Mouse (Mus musculus) testis, postnatal 10 days (tissue): ENCODE measurements around the gene Zc3h10.
"Not testable (repeated sequence)": the region's sequence is repeated elsewhere in the genome, so short reads cannot be mapped to it uniquely, and the experiment has no call there.

Source experiments
- DNase-seq: peaks from one replicate; pipeline ENCODE4 v3.0.0; 2021; ENCODE audit warnings: low spot score

Zc3h10 gene

GRCm38 (mm10) chr10:128524111-128524731, 23.4 kb downstream of the Zc3h10 start:
- no peak for DNase-seq

GRCm38 (mm10) chr10:128522351-128522750, 25.2 kb downstream of the Zc3h10 start:
- DNase-seq = no peak

- DNase-seq = no peak
Measured at GRCm38 (mm10) chr10:128520591-128520990, 27.0 kb downstream of the Zc3h10 start.

GRCm38 (mm10) chr10:128518833-128519232, 28.7 kb downstream of the Zc3h10 start:
- DNase-seq = peak; percentile 63

GRCm38 (mm10) chr10:128516677-128517076, 30.9 kb downstream of the Zc3h10 start:
- no peak for DNase-seq

GRCm38 (mm10) chr10:128516029-128516428, 31.5 kb downstream of the Zc3h10 start:
- no peak for DNase-seq

- DNase-seq = no peak
Measured at GRCm38 (mm10) chr10:128515044-128515443, 32.5 kb downstream of the Zc3h10 start.

GRCm38 (mm10) chr10:128511761-128512160, 35.8 kb downstream of the Zc3h10 start:
- no peak for DNase-seq

GRCm38 (mm10) chr10:128511189-128511588, 36.4 kb downstream of the Zc3h10 start:
- DNase-seq = no peak

- DNase-seq = no peak
Measured at GRCm38 (mm10) chr10:128510301-128510700, 37.3 kb downstream of the Zc3h10 start.

GRCm38 (mm10) chr10:128509831-128510230, 37.7 kb downstream of the Zc3h10 start:
- no peak for DNase-seq

GRCm38 (mm10) chr10:128509203-128509602, 38.4 kb downstream of the Zc3h10 start:
- no peak for DNase-seq

GRCm38 (mm10) chr10:128508260-128508659, 39.3 kb downstream of the Zc3h10 start:
- DNase-seq = no peak

GRCm38 (mm10) chr10:128505974-128506373, 41.6 kb downstream of the Zc3h10 start:
- DNase-seq = no peak

- not testable (repeated sequence) for DNase-seq
Measured at GRCm38 (mm10) chr10:128505371-128505667, 42.3 kb downstream of the Zc3h10 start.

- DNase-seq = no peak
Measured at GRCm38 (mm10) chr10:128504641-128505370, 42.8 kb downstream of the Zc3h10 start.

GRCm38 (mm10) chr10:128504012-128504411, 43.6 kb downstream of the Zc3h10 start:
- no peak for DNase-seq

GRCm38 (mm10) chr10:128503532-128503931, 44.0 kb downstream of the Zc3h10 start:
- no peak for DNase-seq

- no peak for DNase-seq
Measured at GRCm38 (mm10) chr10:128502341-128502740, 45.2 kb downstream of the Zc3h10 start.

GRCm38 (mm10) chr10:128499116-128499671, 48.4 kb downstream of the Zc3h10 start:
- peak; percentile 76 for DNase-seq

- DNase-seq = peak; percentile 97
Measured at GRCm38 (mm10) chr10:128498590-128498989, 49.0 kb downstream of the Zc3h10 start, which contains the start of gene Myl6b. Myl6b (minus strand) TSS chr10:128498685.

GRCm38 (mm10) chr10:128497134-128497737, 50.3 kb downstream of the Zc3h10 start:
- no peak for DNase-seq

GRCm38 (mm10) chr10:128496509-128497077, 51.0 kb downstream of the Zc3h10 start:
- no peak for DNase-seq
